Mouse (Mus musculus) forebrain, postnatal 0 days (tissue): ENCODE measurements around the gene Senp7. TPM values are rescaled to one million over a fixed set of nuclear protein-coding genes. Genes with fewer than 3 reads are reported as not detected.
A peak's percentile ranks its signal among the peaks of the same experiment; 100 is the strongest.
"Not testable (repeated sequence)": the region's sequence is repeated elsewhere in the genome, so short reads cannot be mapped to it uniquely, and the experiment has no call there.

ENCODE experiments used
- ATAC-seq: fragments of 200-750 bp; cut with Nextera tagmentation; 2 replicates; pipeline ENCODE4 v1.8.0; 2017; ENCODE audit warnings: mild to moderate bottlenecking, moderate library complexity
- DNase-seq: peaks from one replicate; pipeline ENCODE4 v3.0.0-alpha.2; 2015
- H3K27ac ChIP-seq: fragments of 300-500 bp; sonication (generic); 2 replicates; pipeline ENCODE4 v1.5.1; 2014; ENCODE audit warnings: low read depth, mild to moderate bottlenecking, antibody characterized with exemption, low read length, moderate library complexity, mixed read lengths
- H3K27me3 ChIP-seq: fragments of 300-500 bp; sonication (generic); 2 replicates; pipeline ENCODE4 v1.6.1; 2014; ENCODE audit warnings: mild to moderate bottlenecking, low read length, mixed read lengths; ENCODE audit not compliant: insufficient read depth
- H3K36me3 ChIP-seq: fragments of 300-500 bp; sonication (generic); 2 replicates; pipeline ENCODE4 v1.6.1; 2014; ENCODE audit warnings: mild to moderate bottlenecking, moderate library complexity; ENCODE audit not compliant: insufficient read depth
- H3K4me1 ChIP-seq: fragments of 300-500 bp; sonication (generic); 2 replicates; pipeline ENCODE4 v1.6.1; 2014; ENCODE audit warnings: antibody characterized with exemption; ENCODE audit not compliant: insufficient read depth
- H3K4me2 ChIP-seq: fragments of 300-500 bp; sonication (generic); 2 replicates; pipeline ENCODE4 v1.6.1; 2014; ENCODE audit warnings: low read depth, mild to moderate bottlenecking, moderate library complexity
- H3K4me3 ChIP-seq: fragments of 300-500 bp; sonication (generic); 2 replicates; pipeline ENCODE4 v1.5.1; 2014; ENCODE audit warnings: low read depth, low read length, mixed read lengths
- H3K9ac ChIP-seq: fragments of 300-500 bp; sonication (generic); 2 replicates; pipeline ENCODE4 v1.6.1; 2014; ENCODE audit warnings: mild to moderate bottlenecking
- H3K9me3 ChIP-seq: fragments of 300-500 bp; sonication (generic); 2 replicates; pipeline ENCODE4 v1.6.1; 2016; ENCODE audit warnings: low read length
- CTCF ChIP-seq: sonication (generic); IDR thresholded peaks from 2 replicates; pipeline ENCODE4 v1.5.1; 2016; ENCODE audit warnings: antibody characterized with exemption, control low read depth, low read depth
- WGBS: fragments of 180-500 bp; shearing (Covaris S2); extraction: QIAGEN DNeasy Blood & Tissue Kit; methylation state at CpG from one replicate; pipeline ENCODE4 v1.1.7; 2014; 5-methylcytosine and 5-hydroxymethylcytosine counted together
- polyA plus RNA-seq: library from polyadenylated mRNA; unstranded; fragments of >200 nt; fragmentation: Nextera tagmentation; extraction: Ambion mirVana; gene quantifications from 2 replicates; pipeline ENCODE4 v1.2.1, GENCODE M21; 2015
- total RNA-seq: library from RNA; depleted of rRNA; stranded (reverse); fragments of >200 nt; gene quantifications from 2 replicates; pipeline ENCODE4 v1.2.3, GENCODE M21; 2014

Senp7 gene
- total and polyA plus RNA-seq, 2 experiments from 2014 or later = 32.8 to 35.0 TPM

GRCm38 (mm10) chr16:56075222-56076111 is 27.3 kb downstream of the Senp7 start:
- no peaks in the 10 kb centered on the region for H3K4me1 ChIP-seq
- H3K4me3 ChIP-seq = peak overlapping the region; percentile 87
- no peak for TF ChIP-seq CTCF
- WGBS = under 1% methylated on average over 49 of the region's 66 CpGs
- ATAC-seq = peak; percentile 94
- peak; percentile 95 for DNase-seq
- H3K36me3 ChIP-seq = no peaks in the 10 kb centered on the region
- H3K9ac ChIP-seq = peak overlapping the region; percentile 78
- no peaks in the 10 kb centered on the region for H3K27me3 ChIP-seq
- peak overlapping the region; percentile 51 for H3K4me2 ChIP-seq
- peak overlapping the region; percentile 96 for H3K27ac ChIP-seq
- no peaks in the 10 kb centered on the region for H3K9me3 ChIP-seq

- DNase-seq = peak; percentile 19
- WGBS = 3% methylated on average over 11 of the region's 11 CpGs
- H3K4me3 ChIP-seq = peak overlapping the region; percentile 87
These were observed 28.2 kb downstream of the Senp7 start for GRCm38 (mm10) chr16:56076121-56076869.

GRCm38 (mm10) chr16:56079419-56079818 is 31.3 kb downstream of the Senp7 start:
- WGBS = 98% methylated on average over 1 of the region's 1 CpGs
- DNase-seq (no peak), ATAC-seq (no peak)
- Histone ChIP-seq H3K4me1 (no peaks in the 10 kb centered on the region), H3K9me3 (no peaks in the 10 kb centered on the region), H3K4me3 (no peak overlapping the region), H3K9ac (no peak overlapping the region), H3K4me2 (no peak overlapping the region), H3K27ac (no peak overlapping the region), H3K27me3 (no peaks in the 10 kb centered on the region), H3K36me3 (no peaks in the 10 kb centered on the region)
- TF ChIP-seq CTCF = no peak

More at GRCm38 (mm10) chr16:56076121-56076869, 28.2 kb downstream of the Senp7 start:
- H3K27me3 ChIP-seq = no peaks in the 10 kb centered on the region
- TF ChIP-seq CTCF = no peak
- H3K4me1 ChIP-seq = no peaks in the 10 kb centered on the region
- H3K4me2 ChIP-seq = peak overlapping the region; percentile 51
- H3K27ac ChIP-seq = peak overlapping the region; percentile 96
- peak overlapping the region; percentile 78 for H3K9ac ChIP-seq
- no peaks in the 10 kb centered on the region for H3K36me3 ChIP-seq
- H3K9me3 ChIP-seq = no peaks in the 10 kb centered on the region
- ATAC-seq = no peak

GRCm38 (mm10) chr16:56081691-56082090 is 33.6 kb downstream of the Senp7 start:
- Histone ChIP-seq H3K27ac (no peak overlapping the region), H3K36me3 (0 out of 2 replicates have a peak, but pooled peaks cover 2% of the 10 kb centered on the region), H3K4me3 (no peak overlapping the region), H3K27me3 (no peaks in the 10 kb centered on the region), H3K4me1 (no peaks in the 10 kb centered on the region), H3K9me3 (no peaks in the 10 kb centered on the region), H3K4me2 (no peak overlapping the region), H3K9ac (no peak overlapping the region)
- ATAC-seq (no peak), DNase-seq (no peak)
- no peak for TF ChIP-seq CTCF
- 74% methylated on average over 4 of the region's 4 CpGs for WGBS

- Histone ChIP-seq H3K4me3 (no peak overlapping the region), H3K27me3 (no peaks in the 10 kb centered on the region), H3K27ac (no peak overlapping the region), H3K4me1 (no peaks in the 10 kb centered on the region), H3K9me3 (no peaks in the 10 kb centered on the region), H3K9ac (no peak overlapping the region), H3K4me2 (no peak overlapping the region), H3K36me3 (peaks cover 13% of the 10 kb centered on the region; the same call in 1 of the 2 replicates)
- DNase-seq (no peak), ATAC-seq (no peak)
- no peak for TF ChIP-seq CTCF
- 97% methylated on average over 2 of the region's 2 CpGs for WGBS
These were observed 38.2 kb downstream of the Senp7 start for GRCm38 (mm10) chr16:56086336-56086735.

- no peak for ATAC-seq
- Histone ChIP-seq H3K36me3 (peaks cover 13% of the 10 kb centered on the region; the same call in 1 of the 2 replicates), H3K4me3 (no peak overlapping the region), H3K9ac (no peak overlapping the region), H3K9me3 (no peaks in the 10 kb centered on the region), H3K27me3 (no peaks in the 10 kb centered on the region), H3K4me2 (no peak overlapping the region), H3K4me1 (no peaks in the 10 kb centered on the region), H3K27ac (no peak overlapping the region)
- 90% methylated on average over 2 of the region's 2 CpGs for WGBS
- no peak for DNase-seq
- no peak for TF ChIP-seq CTCF
These were observed 42.2 kb downstream of the Senp7 start for GRCm38 (mm10) chr16:56090385-56090784.

GRCm38 (mm10) chr16:56096401-56097018 is 48.4 kb downstream of the Senp7 start:
- not testable (repeated sequence) for H3K9me3 ChIP-seq, H3K4me1 ChIP-seq, H3K27ac ChIP-seq, H3K27me3 ChIP-seq, H3K4me3 ChIP-seq, ATAC-seq, DNase-seq, H3K9ac ChIP-seq, H3K4me2 ChIP-seq
- peaks cover 29% of the 10 kb centered on the region for H3K36me3 ChIP-seq
